Mouse (Mus musculus) intestine, postnatal 0 days (tissue): Measurements from ENCODE around the gene 3110070M22Rik. TPM values are rescaled to one million over a fixed set of nuclear protein-coding genes. Genes with fewer than 3 reads are reported as not detected.
A peak's percentile ranks its signal among the peaks of the same experiment; 100 is the strongest.

Source experiments
- ATAC-seq: fragments of 200-750 bp; cut with Nextera tagmentation; 2 replicates; pipeline ENCODE4 v1.8.0; 2017; ENCODE audit warnings: mild to moderate bottlenecking, moderate TSS enrichment, moderate library complexity
- H3K27ac ChIP-seq: fragments of 300-500 bp; sonication (generic); 2 replicates; pipeline ENCODE4 v1.5.1; 2014; ENCODE audit warnings: mild to moderate bottlenecking, low read depth, low read length, moderate library complexity
- H3K27me3 ChIP-seq: fragments of 300-500 bp; sonication (generic); replicated peaks from 2 replicates; pipeline ENCODE4 v1.6.1; 2014; ENCODE audit warnings: low read length, mixed read lengths; ENCODE audit not compliant: control insufficient read depth, insufficient read depth
- H3K36me3 ChIP-seq: fragments of 300-500 bp; sonication (generic); 2 replicates; pipeline ENCODE4 v1.6.1; 2014; ENCODE audit warnings: mild to moderate bottlenecking, moderate library complexity; ENCODE audit not compliant: control insufficient read depth, insufficient read depth
- H3K4me1 ChIP-seq: fragments of 300-500 bp; sonication (generic); replicated peaks from 2 replicates; pipeline ENCODE4 v1.6.1; 2014; ENCODE audit warnings: antibody characterized with exemption, low read length, mixed read lengths; ENCODE audit not compliant: control insufficient read depth, insufficient read depth
- H3K4me2 ChIP-seq: fragments of 300-500 bp; sonication (generic); replicated peaks from 2 replicates; pipeline ENCODE4 v1.6.1; 2014; ENCODE audit warnings: low read depth, mild to moderate bottlenecking, moderate library complexity
- H3K4me3 ChIP-seq: fragments of 300-500 bp; sonication (generic); 2 replicates; pipeline ENCODE4 v1.5.1; 2014; ENCODE audit warnings: low read depth, low read length
- H3K9ac ChIP-seq: fragments of 300-500 bp; sonication (generic); 2 replicates; pipeline ENCODE4 v1.6.1; 2014; ENCODE audit warnings: mild to moderate bottlenecking, low read depth, low read length
- H3K9me3 ChIP-seq: fragments of 300-500 bp; sonication (generic); 2 replicates; pipeline ENCODE4 v1.6.1; 2016; ENCODE audit warnings: mixed run types; ENCODE audit not compliant: control insufficient read depth
- CTCF ChIP-seq: sonication (generic); IDR thresholded peaks from 2 replicates; pipeline ENCODE4 v1.5.1; 2016; ENCODE audit warnings: low read depth, mild to moderate bottlenecking, control low read depth, antibody characterized with exemption, moderate library complexity
- whole genome bisulfite sequencing: fragments of 180-500 bp; shearing (Covaris S2); extraction: QIAGEN DNeasy Blood & Tissue Kit; methylation state at CpG from one replicate; pipeline ENCODE4 v1.1.7; 2014; 5-methylcytosine and 5-hydroxymethylcytosine counted together
- polyA plus RNA-seq: library from polyadenylated mRNA; unstranded; fragments of >200 nt; fragmentation: Nextera tagmentation; extraction: Ambion mirVana; gene quantifications from 2 replicates; pipeline ENCODE4 v1.2.1, GENCODE M21; 2015

Gene 3110070M22Rik
- polyA plus RNA-seq, 1 experiment from 2014 or later: 1.7 TPM

- 2% methylated on average over 57 of the region's 57 CpGs for WGBS
These were observed 25.3 kb downstream of the 3110070M22Rik start, which contains the start of gene 4833420G17Rik for GRCm38 (mm10) chr13:119462596-119463560. TSS of gene 4833420G17Rik (plus strand) at chr13:119462768.

GRCm38 (mm10) chr13:119461900-119462595, 26.1 kb downstream of the 3110070M22Rik start:
- no peak for TF ChIP-seq CTCF
- no peaks in the 10 kb centered on the region for H3K4me1 ChIP-seq
- WGBS: 3% methylated on average over 10 of the region's 10 CpGs

More at GRCm38 (mm10) chr13:119462596-119463560, 25.3 kb downstream of the 3110070M22Rik start, which contains the start of gene 4833420G17Rik:
- peak within 1 kb of the TSS; percentile 78 for H3K27ac ChIP-seq
- H3K9me3 ChIP-seq: no peaks in the 10 kb centered on the region
- H3K27me3 ChIP-seq: no peaks in the 10 kb centered on the region
- H3K9ac ChIP-seq: peak within 1 kb of the TSS; percentile 72
- no peaks in the 10 kb centered on the region for H3K4me1 ChIP-seq
- peaks cover 25% of the 10 kb centered on the region for H3K36me3 ChIP-seq
- ATAC-seq: peak; percentile 97
- no peak for TF ChIP-seq CTCF
- H3K4me2 ChIP-seq: peak within 1 kb of the TSS; percentile 68
- peak within 1 kb of the TSS; percentile 75 for H3K4me3 ChIP-seq

GRCm38 (mm10) chr13:119456342-119456741, 31.8 kb downstream of the 3110070M22Rik start:
- Histone ChIP-seq H3K4me3 (no peak overlapping the region), H3K4me2 (no peak overlapping the region), H3K36me3 (peaks cover 45% of the 10 kb centered on the region), H3K9ac (no peak overlapping the region), H3K4me1 (no peaks in the 10 kb centered on the region), H3K27ac (no peak overlapping the region), H3K27me3 (no peaks in the 10 kb centered on the region), H3K9me3 (no peaks in the 10 kb centered on the region)
- TF ChIP-seq CTCF: no peak
- no peak for ATAC-seq
- 89% methylated on average over 7 of the region's 7 CpGs for WGBS

More at GRCm38 (mm10) chr13:119461900-119462595, 26.1 kb downstream of the 3110070M22Rik start:
- H3K4me2 ChIP-seq: peak overlapping the region; percentile 68
- H3K27ac ChIP-seq: peak overlapping the region; percentile 78
- peak overlapping the region; percentile 72 for H3K9ac ChIP-seq
- H3K36me3 ChIP-seq: peaks cover 21% of the 10 kb centered on the region
- H3K27me3 ChIP-seq: no peaks in the 10 kb centered on the region
- H3K9me3 ChIP-seq: no peaks in the 10 kb centered on the region
- ATAC-seq: peak; percentile 62
- H3K4me3 ChIP-seq: peak overlapping the region; percentile 75

DNA sequence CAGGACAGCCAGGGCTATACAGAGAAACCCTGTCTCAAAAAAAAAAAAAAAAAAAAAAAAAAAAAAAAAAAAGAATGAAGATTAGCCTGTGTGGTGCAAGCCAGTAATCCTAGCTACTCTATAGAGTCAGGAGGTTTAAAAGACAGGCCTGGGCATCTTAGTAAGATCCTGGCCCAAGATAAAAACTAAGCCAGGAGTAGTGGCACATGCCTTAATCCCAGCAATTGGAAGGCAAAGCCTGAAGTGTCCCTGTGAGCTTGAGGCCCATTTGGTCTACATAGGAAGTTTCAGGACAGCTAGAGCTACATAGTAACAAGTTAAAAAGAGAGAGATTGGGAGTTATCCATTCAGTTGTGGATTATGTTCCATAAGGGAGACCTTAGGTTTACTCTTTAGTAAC, 33.1 kb downstream of the 3110070M22Rik start:
- no peak for TF ChIP-seq CTCF
- Histone ChIP-seq H3K27ac (no peak overlapping the region), H3K36me3 (peaks cover 57% of the 10 kb centered on the region), H3K4me2 (no peak overlapping the region), H3K4me3 (no peak overlapping the region), H3K27me3 (no peaks in the 10 kb centered on the region), H3K9ac (no peak overlapping the region), H3K9me3 (no peaks in the 10 kb centered on the region), H3K4me1 (no peaks in the 10 kb centered on the region)
- ATAC-seq: no peak

GRCm38 (mm10) chr13:119453563-119453962, 34.6 kb downstream of the 3110070M22Rik start:
- Histone ChIP-seq H3K36me3 (peaks cover 52% of the 10 kb centered on the region), H3K4me1 (no peaks in the 10 kb centered on the region), H3K9me3 (no peaks in the 10 kb centered on the region), H3K9ac (no peak overlapping the region), H3K4me3 (no peak overlapping the region), H3K4me2 (no peak overlapping the region), H3K27ac (no peak overlapping the region), H3K27me3 (no peaks in the 10 kb centered on the region)
- no peak for ATAC-seq
- TF ChIP-seq CTCF: no peak
- WGBS: 89% methylated on average over 4 of the region's 4 CpGs

- Histone ChIP-seq H3K9me3 (no peaks in the 10 kb centered on the region), H3K4me2 (no peak overlapping the region), H3K27me3 (no peaks in the 10 kb centered on the region), H3K4me3 (no peak overlapping the region), H3K27ac (no peak overlapping the region), H3K9ac (no peak overlapping the region), H3K36me3 (peaks cover 52% of the 10 kb centered on the region), H3K4me1 (no peaks in the 10 kb centered on the region)
- TF ChIP-seq CTCF: no peak
- 89% methylated on average over 1 of the region's 1 CpGs for WGBS
- no peak for ATAC-seq
These were observed 45.9 kb downstream of the 3110070M22Rik start for GRCm38 (mm10) chr13:119442244-119442643.

Other genes starting within 250 kb of the 3110070M22Rik start
- gene Paip1, start 59.8 kb downstream of the 3110070M22Rik start, polyA plus RNA-seq: 59.2 and 63.3 TPM in 2 replicates
- gene 4833420G17Rik, start 25.6 kb downstream of the 3110070M22Rik start, polyA plus RNA-seq: 24.3 and 27.2 TPM in 2 replicates
- gene Tmem267, start 344 bp downstream of the 3110070M22Rik start, polyA plus RNA-seq: 1.7 and 1.9 TPM in 2 replicates
- 1.0 and 1.1 TPM in 2 replicates for gene Ccl28, start 135.4 kb upstream of the 3110070M22Rik start, polyA plus RNA-seq
- gene Hmgcs1, start 202.0 kb upstream of the 3110070M22Rik start, polyA plus RNA-seq: 54.5 and 63.0 TPM in 2 replicates